8 mouse cellular contexts compared by ENCODE assay signal in the genomic region with DNA sequence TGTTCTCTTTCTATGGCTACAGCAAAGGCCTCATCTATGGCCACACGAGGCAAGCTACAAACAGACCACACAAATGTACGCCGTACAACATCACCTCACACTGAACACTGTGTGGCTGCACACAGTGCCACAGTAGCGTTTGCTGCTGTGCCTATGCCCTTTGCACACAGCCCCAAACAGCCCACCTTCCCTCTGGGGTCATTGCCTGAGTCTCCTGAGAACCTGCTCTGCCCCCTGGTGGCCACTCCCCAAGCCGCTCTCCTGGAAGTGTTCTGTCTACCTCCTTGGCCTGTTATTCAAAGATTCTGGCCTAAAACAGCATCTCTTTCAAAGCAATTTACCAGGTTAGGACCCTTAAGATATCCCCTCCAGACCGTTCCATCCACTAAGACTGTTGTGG. TPM values are rescaled to one million over a fixed set of nuclear protein-coding genes. Genes with fewer than 3 reads are reported as not detected.
DNase-seq lines count a peak whose midpoint lies in the region; ATAC-seq and TF ChIP-seq lines count a peak whose summit lies in the region.

No protein-coding gene starts in this region.

- WGBS in forebrain, embryonic 16.5 days = 31% methylated on average over 6 of the region's 6 CpGs
- 38% methylated on average over 6 of the region's 6 CpGs for WGBS in intestine, embryonic 14.5 days
- 33% methylated on average over 6 of the region's 6 CpGs for WGBS in midbrain, embryonic 16.5 days
- WGBS in stomach, postnatal 0 days = 50% methylated on average over 6 of the region's 6 CpGs

- no peaks in the 10 kb centered on the region for H3K27me3 ChIP-seq in forebrain, embryonic 16.5 days (replicated peaks; ENCODE audit: control insufficient read depth, insufficient read depth, low read length)
- H3K27me3 ChIP-seq in intestine, embryonic 14.5 days (replicated peaks; ENCODE audit: control insufficient read depth, insufficient read depth, low read length) = no peaks in the 10 kb centered on the region
- H3K27me3 ChIP-seq in midbrain, embryonic 16.5 days (ENCODE audit: control insufficient read depth, insufficient read depth, low read depth, low read length) = no peaks in the 10 kb centered on the region
- no peaks in the 10 kb centered on the region for H3K27me3 ChIP-seq in stomach, postnatal 0 days (ENCODE audit: control insufficient read depth, insufficient read depth, low read length)

- peak; percentile 88 for TF ChIP-seq CTCF in stomach, postnatal 0 days (IDR thresholded peaks at IDR 0.05; ENCODE audit: low read depth)

- H3K27ac ChIP-seq in forebrain, embryonic 16.5 days (ENCODE audit: low read length) = no peak overlapping the region
- H3K27ac ChIP-seq in intestine, embryonic 14.5 days (ENCODE audit: low read depth) = no peak overlapping the region
- no peak overlapping the region for H3K27ac ChIP-seq in midbrain, embryonic 16.5 days (ENCODE audit: low read length)
- H3K27ac ChIP-seq in stomach, postnatal 0 days (replicated peaks) = no peak overlapping the region

- no peak overlapping the region for H3K4me3 ChIP-seq in forebrain, embryonic 16.5 days (replicated peaks; ENCODE audit: low read length)
- no peak overlapping the region for H3K4me3 ChIP-seq in intestine, embryonic 14.5 days (ENCODE audit: low read depth, low read length)
- no peak overlapping the region for H3K4me3 ChIP-seq in midbrain, embryonic 16.5 days (ENCODE audit: low read depth, low read length)
- no peak overlapping the region for H3K4me3 ChIP-seq in stomach, postnatal 0 days (ENCODE audit: low read depth, low read length)

- peak; percentile 73 for ATAC-seq in forebrain, embryonic 16.5 days
- ATAC-seq in intestine, embryonic 14.5 days (replicated peaks; ENCODE audit: low FRiP score, low TSS enrichment, low read depth) = 0 out of 2 replicates have a peak, but pooled peaks have one; percentile 40
- 0 out of 2 replicates have a peak, but pooled peaks have one; percentile 38 for ATAC-seq in midbrain, embryonic 16.5 days
- ATAC-seq in stomach, postnatal 0 days (ENCODE audit: low FRiP score, low TSS enrichment) = no peak

- peak; percentile 51 for DNase-seq in heart, adult 8-10 months (ENCODE audit: low spot score)
- no peak for DNase-seq in heart, postnatal 25 days (ENCODE audit: low spot score)
- peak; percentile 71 for DNase-seq in cerebellum, adult 11-12 months
- DNase-seq in intestine, embryonic 14.5 days (ENCODE audit: low spot score) = peak; percentile 82
- peak; percentile 66 to 74 for DNase-seq in left cerebral cortex, postnatal 25 days (ENCODE audit: low spot score in 2 of 2)
- peak; percentile 70 for DNase-seq in stomach, postnatal 0 days (ENCODE audit: low spot score)

- no peaks in the 10 kb centered on the region for H3K9me3 ChIP-seq in forebrain, embryonic 16.5 days (ENCODE audit: control insufficient read depth, low read length)
- no peaks in the 10 kb centered on the region for H3K9me3 ChIP-seq in intestine, embryonic 14.5 days (ENCODE audit: control insufficient read depth, low read length)
- no peaks in the 10 kb centered on the region for H3K9me3 ChIP-seq in midbrain, embryonic 16.5 days (replicated peaks; ENCODE audit: control insufficient read depth, low read length, poor library complexity, severe bottlenecking)
- H3K9me3 ChIP-seq in stomach, postnatal 0 days (ENCODE audit: control insufficient read depth, low read length) = no peaks in the 10 kb centered on the region

- no peak for TF ChIP-seq EP300 in stomach, postnatal 0 days (optimal IDR thresholded peaks at IDR 0.05)

- intact Hi-C loops in heart, postnatal 25 days (cut with DNase I) = loop anchor here (2.0 kb wide), 4 partner anchors 38 to 184 kb away; no protein-coding TSS in a partner anchor
- intact Hi-C loops in left cerebral cortex, postnatal 25 days (cut with DNase I) = loop anchor here (2.0 to 5.0 kb wide), 2 partner anchors 101 to 184 kb away; no protein-coding TSS in a partner anchor

- no peaks in the 10 kb centered on the region; the same call in 1 of the 2 replicates for H3K4me1 ChIP-seq in forebrain, embryonic 16.5 days (replicated peaks; ENCODE audit: control insufficient read depth, insufficient read depth, low read length)
- H3K4me1 ChIP-seq in intestine, embryonic 14.5 days (replicated peaks; ENCODE audit: control insufficient read depth, insufficient read depth, low read length) = peaks cover 4% of the 10 kb centered on the region; the same call in 1 of the 2 replicates
- peaks cover 9% of the 10 kb centered on the region for H3K4me1 ChIP-seq in midbrain, embryonic 16.5 days (ENCODE audit: control insufficient read depth, insufficient read depth, low read length)
- H3K4me1 ChIP-seq in stomach, postnatal 0 days (replicated peaks; ENCODE audit: control insufficient read depth, insufficient read depth) = no peaks in the 10 kb centered on the region

- H3K9ac ChIP-seq in forebrain, embryonic 16.5 days (replicated peaks; ENCODE audit: low read depth, low read length) = no peak overlapping the region
- no peak overlapping the region for H3K9ac ChIP-seq in intestine, embryonic 14.5 days (ENCODE audit: low read length)
- no peak overlapping the region for H3K9ac ChIP-seq in midbrain, embryonic 16.5 days (ENCODE audit: low read depth, low read length)
- no peak overlapping the region for H3K9ac ChIP-seq in stomach, postnatal 0 days (ENCODE audit: low read length)

- H3K4me2 ChIP-seq in forebrain, embryonic 16.5 days (ENCODE audit: low read length) = no peak overlapping the region
- no peak overlapping the region for H3K4me2 ChIP-seq in intestine, embryonic 14.5 days (ENCODE audit: low read length)
- H3K4me2 ChIP-seq in midbrain, embryonic 16.5 days (ENCODE audit: low read length) = no peak overlapping the region
- no peak overlapping the region for H3K4me2 ChIP-seq in stomach, postnatal 0 days (replicated peaks; ENCODE audit: low read depth)

- H3K36me3 ChIP-seq in forebrain, embryonic 16.5 days (ENCODE audit: control insufficient read depth, insufficient read depth) = peaks cover 4% of the 10 kb centered on the region; the same call in 1 of the 2 replicates
- peaks cover 3% of the 10 kb centered on the region; the same call in 1 of the 2 replicates for H3K36me3 ChIP-seq in intestine, embryonic 14.5 days (ENCODE audit: control insufficient read depth, insufficient read depth, low read length)
- peaks cover 3% of the 10 kb centered on the region; the same call in 1 of the 2 replicates for H3K36me3 ChIP-seq in midbrain, embryonic 16.5 days (ENCODE audit: control insufficient read depth, insufficient read depth, low read length)
- no peaks in the 10 kb centered on the region for H3K36me3 ChIP-seq in stomach, postnatal 0 days (ENCODE audit: control insufficient read depth, insufficient read depth, low read length)

RNA-seq across cellular contexts. Expression of gene Enho, which starts 13.2 kb away (rescaled TPM):
- total RNA-seq in heart, adult 8-10 months (2022) = 10 to 100 TPM in 2 of 4 experiments, 1 to 10 TPM in 2; 8.9 to 13.9 (median 11.1) TPM
- total RNA-seq in heart, postnatal 25 days (2021) = 1 to 10 TPM; 8.0 to 8.8 TPM
- polyA plus RNA-seq in forebrain, embryonic 16.5 days (2015; fragmentation: Nextera tagmentation; extraction: Ambion mirVana) = 51.5 and 68.4 TPM in 2 replicates
- polyA plus RNA-seq in intestine, embryonic 14.5 days (2014; fragmentation: Nextera tagmentation; extraction: Ambion mirVana) = 13.6 and 14.8 TPM in 2 replicates
- 10 to 100 TPM; 54.4 to 63.0 TPM for total RNA-seq in left cerebral cortex, postnatal 25 days (2021)
- polyA plus RNA-seq in midbrain, embryonic 16.5 days (2015; fragmentation: Nextera tagmentation; extraction: Ambion mirVana) = 103 and 120 TPM in 2 replicates
- 50.5 and 55.4 TPM in 2 replicates for polyA plus RNA-seq in stomach, postnatal 0 days (2015; fragmentation: Nextera tagmentation; extraction: Ambion mirVana)

RNA-seq across cellular contexts. Expression of gene Cntfr, which starts 43.6 kb away (rescaled TPM):
- total RNA-seq in heart, adult 8-10 months (2022) = 1 to 10 TPM; 2.2 to 5.3 (median 4.9) TPM
- 1 to 10 TPM; 4.2 to 5.1 TPM for total RNA-seq in heart, postnatal 25 days (2021)
- polyA plus RNA-seq in forebrain, embryonic 16.5 days (2015; fragmentation: Nextera tagmentation; extraction: Ambion mirVana) = 12.3 and 16.7 TPM in 2 replicates
- polyA plus RNA-seq in intestine, embryonic 14.5 days (2014; fragmentation: Nextera tagmentation; extraction: Ambion mirVana) = 5.2 and 6.2 TPM in 2 replicates
- 100 to 1,000 TPM in 1 of 2 experiments, 10 to 100 TPM in 1; 98.9 to 109 TPM for total RNA-seq in left cerebral cortex, postnatal 25 days (2021)
- 28.1 and 28.3 TPM in 2 replicates for polyA plus RNA-seq in midbrain, embryonic 16.5 days (2015; fragmentation: Nextera tagmentation; extraction: Ambion mirVana)
- polyA plus RNA-seq in stomach, postnatal 0 days (2015; fragmentation: Nextera tagmentation; extraction: Ambion mirVana) = 4.3 and 5.9 TPM in 2 replicates

RNA-seq across cellular contexts. Expression of gene Il11ra1, which starts 46.5 kb away (rescaled TPM):
- total RNA-seq in heart, adult 8-10 months (2022) = 100 to 1,000 TPM in 3 of 4 experiments, 10 to 100 TPM in 1; 95.9 to 110 (median 104) TPM
- total RNA-seq in heart, postnatal 25 days (2021) = 10 to 100 TPM; 74.2 to 87.4 TPM
- 28.3 and 29.2 TPM in 2 replicates for polyA plus RNA-seq in forebrain, embryonic 16.5 days (2015; fragmentation: Nextera tagmentation; extraction: Ambion mirVana)
- polyA plus RNA-seq in intestine, embryonic 14.5 days (2014; fragmentation: Nextera tagmentation; extraction: Ambion mirVana) = 130 and 143 TPM in 2 replicates
- total RNA-seq in left cerebral cortex, postnatal 25 days (2021) = 10 to 100 TPM; 35.8 to 43.8 TPM
- 31.5 and 36.3 TPM in 2 replicates for polyA plus RNA-seq in midbrain, embryonic 16.5 days (2015; fragmentation: Nextera tagmentation; extraction: Ambion mirVana)
- polyA plus RNA-seq in stomach, postnatal 0 days (2015; fragmentation: Nextera tagmentation; extraction: Ambion mirVana) = 73.7 and 80.0 TPM in 2 replicates
